Mouse (Mus musculus) limb, embryonic 14.5 days (tissue): ENCODE results near the gene Tldc1. TPM values are rescaled to one million over a fixed set of nuclear protein-coding genes. Genes with fewer than 3 reads are reported as not detected.

ENCODE experiments used
- ATAC-seq: fragments of 200-750 bp; cut with Nextera tagmentation; 2 replicates; pipeline ENCODE4 v1.8.0; 2017; ENCODE audit warnings: low read depth, moderate number of reproducible peaks, moderate TSS enrichment; ENCODE audit not compliant: low FRiP score
- DNase-seq: peaks from one replicate; pipeline ENCODE4 v3.0.0-alpha.2; 2015; ENCODE audit warnings: low spot score
- H3K27ac ChIP-seq: fragments of 300-500 bp; sonication (generic); replicated peaks from 2 replicates; pipeline ENCODE4 v1.5.1; 2014; ENCODE audit warnings: low read depth, mild to moderate bottlenecking, low read length, moderate library complexity, mixed read lengths
- H3K27me3 ChIP-seq: fragments of 300-500 bp; sonication (generic); 2 replicates; pipeline ENCODE4 v1.6.1; 2014; ENCODE audit warnings: low read length, mixed read lengths; ENCODE audit not compliant: control insufficient read depth, insufficient read depth
- H3K36me3 ChIP-seq: fragments of 300-500 bp; sonication (generic); 2 replicates; pipeline ENCODE4 v1.6.1; 2014; ENCODE audit warnings: mild to moderate bottlenecking, low read length, moderate library complexity, mixed read lengths; ENCODE audit not compliant: control insufficient read depth, insufficient read depth
- H3K4me1 ChIP-seq: fragments of 300-500 bp; sonication (generic); 2 replicates; pipeline ENCODE4 v1.6.1; 2014; ENCODE audit warnings: antibody characterized with exemption, low read length, mixed read lengths; ENCODE audit not compliant: control insufficient read depth, insufficient read depth
- H3K4me2 ChIP-seq: fragments of 300-500 bp; sonication (generic); replicated peaks from 2 replicates; pipeline ENCODE4 v1.6.1; 2014; ENCODE audit warnings: low read depth, mild to moderate bottlenecking, low read length, moderate library complexity; ENCODE audit not compliant: severe bottlenecking
- H3K4me3 ChIP-seq: fragments of 300-500 bp; sonication (generic); replicated peaks from 2 replicates; pipeline ENCODE4 v1.5.1; 2014; ENCODE audit warnings: low read length
- H3K9ac ChIP-seq: fragments of 300-500 bp; sonication (generic); 2 replicates; pipeline ENCODE4 v1.6.1; 2014; ENCODE audit warnings: mild to moderate bottlenecking, low read depth, low read length, moderate library complexity; ENCODE audit not compliant: severe bottlenecking
- H3K9me3 ChIP-seq: fragments of 300-500 bp; sonication (generic); 2 replicates; pipeline ENCODE4 v1.6.1; 2016; ENCODE audit warnings: low read length; ENCODE audit not compliant: control insufficient read depth
- POLR2A ChIP-seq: fragments of 200-500 bp; IDR thresholded peaks from 2 replicates; pipeline ENCODE4 v1.8.0; 2012; ENCODE audit warnings: inconsistent platforms, mild to moderate bottlenecking, moderate library complexity, borderline replicate concordance; ENCODE audit not compliant: insufficient read depth, insufficient read length; ENCODE audit errors: extremely low read depth
- WGBS: fragments of 180-500 bp; shearing (Covaris S2); extraction: QIAGEN DNeasy Blood & Tissue Kit; methylation state at CpG from one replicate; pipeline ENCODE4 v1.1.7; 2014; 5-methylcytosine and 5-hydroxymethylcytosine counted together
- polyA plus RNA-seq, 2 experiments: library from polyadenylated mRNA; depleted of rRNA in 1 of 2; stranded (reverse) in 1 of 2; unstranded in 1 of 2; fragments of >200 nt; fragmentation: Nextera tagmentation in 1 of 2; extraction: Ambion mirVana in 1 of 2; gene quantifications; 2 replicates each; pipeline versions ENCODE4 v1.2.1 to v1.2.3; 2012 to 2014

The Tldc1 gene
- polyA plus RNA-seq, 2 experiments, result 5.1 to 10.6 TPM

DNA sequence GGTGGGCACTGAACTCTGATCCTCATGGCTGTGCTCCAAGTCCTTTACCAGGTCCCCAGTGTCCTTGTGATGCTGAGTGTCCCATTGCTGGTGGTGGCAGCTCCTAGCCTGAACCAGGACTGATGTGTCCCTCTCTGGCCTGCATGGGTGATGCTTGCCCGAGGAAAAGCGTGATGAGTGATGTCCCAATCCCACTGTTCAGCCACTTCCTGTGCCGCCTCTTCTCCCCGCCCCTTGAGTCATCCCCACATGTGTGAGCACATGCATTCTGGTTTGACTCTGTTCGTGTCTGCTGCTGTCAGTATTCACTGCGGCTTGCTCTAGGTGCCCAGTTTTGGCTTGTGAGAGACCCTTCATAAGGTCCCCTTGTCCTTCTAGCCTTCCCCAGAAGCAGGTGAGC is 66.0 kb downstream of the Tldc1 start:
- no peak for TF ChIP-seq POLR2A
- H3K9ac ChIP-seq, result no peak overlapping the region
- no peak overlapping the region for H3K27ac ChIP-seq
- no peaks in the 10 kb centered on the region for H3K36me3 ChIP-seq
- ATAC-seq (no peak), DNase-seq (no peak)
- WGBS, result 72% methylated on average over 6 of the region's 6 CpGs
- no peak overlapping the region for H3K4me3 ChIP-seq
- H3K4me1 ChIP-seq, result 0 out of 2 replicates have a peak, but pooled peaks cover 4% of the 10 kb centered on the region
- no peaks in the 10 kb centered on the region for H3K9me3 ChIP-seq
- H3K4me2 ChIP-seq, result no peak overlapping the region
- H3K27me3 ChIP-seq, result no peaks in the 10 kb centered on the region; the same call in 1 of the 2 replicates

Other genes starting within 250 kb of the Tldc1 start
- gene Mbtps1, start 219.7 kb downstream of the Tldc1 start, polyA plus RNA-seq (2012; rRNA removed), result 155 and 179 TPM in 2 replicates
- 122 and 125 TPM in 2 replicates for gene Mbtps1, start 219.7 kb downstream of the Tldc1 start, polyA plus RNA-seq (2014; fragmentation: Nextera tagmentation; extraction: Ambion mirVana)
- gene Hsdl1, start 203.2 kb downstream of the Tldc1 start, polyA plus RNA-seq (2012; rRNA removed), result 15.5 and 17.2 TPM in 2 replicates
- 31.3 and 34.2 TPM in 2 replicates for gene Hsdl1, start 203.2 kb downstream of the Tldc1 start, polyA plus RNA-seq (2014; fragmentation: Nextera tagmentation; extraction: Ambion mirVana)
- gene Dnaaf1, start 203.2 kb downstream of the Tldc1 start, polyA plus RNA-seq (2012; rRNA removed), result 0.04 and 0.06 TPM in 2 replicates
- not detected in 2 replicates for gene Dnaaf1, start 203.2 kb downstream of the Tldc1 start, polyA plus RNA-seq (2014; fragmentation: Nextera tagmentation; extraction: Ambion mirVana)
- gene Taf1c, start 173.2 kb downstream of the Tldc1 start, polyA plus RNA-seq (2012; rRNA removed), result 18.4 and 28.4 TPM in 2 replicates
- 11.3 and 13.0 TPM in 2 replicates for gene Taf1c, start 173.2 kb downstream of the Tldc1 start, polyA plus RNA-seq (2014; fragmentation: Nextera tagmentation; extraction: Ambion mirVana)
- 0.38 and 0.41 TPM in 2 replicates for gene Adad2, start 165.7 kb downstream of the Tldc1 start, polyA plus RNA-seq (2012; rRNA removed)
- 0.10 TPM in 1 of 2 replicates, not detected in the other for gene Adad2, start 165.7 kb downstream of the Tldc1 start, polyA plus RNA-seq (2014; fragmentation: Nextera tagmentation; extraction: Ambion mirVana)
- gene Kcng4, start 142.7 kb downstream of the Tldc1 start, polyA plus RNA-seq (2012; rRNA removed), result 0.11 and 0.13 TPM in 2 replicates
- 0.12 and 0.14 TPM in 2 replicates for gene Kcng4, start 142.7 kb downstream of the Tldc1 start, polyA plus RNA-seq (2014; fragmentation: Nextera tagmentation; extraction: Ambion mirVana)
- gene Wfdc1, start 112.1 kb downstream of the Tldc1 start, polyA plus RNA-seq (2012; rRNA removed), result 0.91 and 0.93 TPM in 2 replicates
- gene Wfdc1, start 112.1 kb downstream of the Tldc1 start, polyA plus RNA-seq (2014; fragmentation: Nextera tagmentation; extraction: Ambion mirVana), result 0.33 and 0.80 TPM in 2 replicates
- gene Atp2c2, start 78.4 kb downstream of the Tldc1 start, polyA plus RNA-seq (2012; rRNA removed), result 2.1 and 3.1 TPM in 2 replicates
- gene Atp2c2, start 78.4 kb downstream of the Tldc1 start, polyA plus RNA-seq (2014; fragmentation: Nextera tagmentation; extraction: Ambion mirVana), result 2.3 and 2.6 TPM in 2 replicates
- 147 and 196 TPM in 2 replicates for gene Cotl1, start 62.1 kb upstream of the Tldc1 start, polyA plus RNA-seq (2012; rRNA removed)
- 212 and 247 TPM in 2 replicates for gene Cotl1, start 62.1 kb upstream of the Tldc1 start, polyA plus RNA-seq (2014; fragmentation: Nextera tagmentation; extraction: Ambion mirVana)
- 12.1 and 16.2 TPM in 2 replicates for gene Klhl36, start 83.8 kb upstream of the Tldc1 start, polyA plus RNA-seq (2012; rRNA removed)
- gene Klhl36, start 83.8 kb upstream of the Tldc1 start, polyA plus RNA-seq (2014; fragmentation: Nextera tagmentation; extraction: Ambion mirVana), result 9.1 and 10.2 TPM in 2 replicates
- gene Usp10, start 131.9 kb upstream of the Tldc1 start, polyA plus RNA-seq (2012; rRNA removed), result 126 and 131 TPM in 2 replicates
- 95.9 and 109 TPM in 2 replicates for gene Usp10, start 131.9 kb upstream of the Tldc1 start, polyA plus RNA-seq (2014; fragmentation: Nextera tagmentation; extraction: Ambion mirVana)
- gene Gm20388, start 132.4 kb upstream of the Tldc1 start, polyA plus RNA-seq (2012; rRNA removed), result 49.9 and 63.3 TPM in 2 replicates
- gene Gm20388, start 132.4 kb upstream of the Tldc1 start, polyA plus RNA-seq (2014; fragmentation: Nextera tagmentation; extraction: Ambion mirVana), result 1.9 TPM in 1 of 2 replicates, not detected in the other
- 7.5 and 8.6 TPM in 2 replicates for gene Crispld2, start 214.0 kb upstream of the Tldc1 start, polyA plus RNA-seq (2012; rRNA removed)
- 3.9 and 4.5 TPM in 2 replicates for gene Crispld2, start 214.0 kb upstream of the Tldc1 start, polyA plus RNA-seq (2014; fragmentation: Nextera tagmentation; extraction: Ambion mirVana)